Mouse (Mus musculus): Measurements from ENCODE around the gene Scn1b. TPM values are rescaled to one million over a fixed set of nuclear protein-coding genes. Genes with fewer than 3 reads are reported as not detected.

Gene Scn1b
- total RNA-seq, 2 experiments from 2014 or later: 1.2 TPM

DNA sequence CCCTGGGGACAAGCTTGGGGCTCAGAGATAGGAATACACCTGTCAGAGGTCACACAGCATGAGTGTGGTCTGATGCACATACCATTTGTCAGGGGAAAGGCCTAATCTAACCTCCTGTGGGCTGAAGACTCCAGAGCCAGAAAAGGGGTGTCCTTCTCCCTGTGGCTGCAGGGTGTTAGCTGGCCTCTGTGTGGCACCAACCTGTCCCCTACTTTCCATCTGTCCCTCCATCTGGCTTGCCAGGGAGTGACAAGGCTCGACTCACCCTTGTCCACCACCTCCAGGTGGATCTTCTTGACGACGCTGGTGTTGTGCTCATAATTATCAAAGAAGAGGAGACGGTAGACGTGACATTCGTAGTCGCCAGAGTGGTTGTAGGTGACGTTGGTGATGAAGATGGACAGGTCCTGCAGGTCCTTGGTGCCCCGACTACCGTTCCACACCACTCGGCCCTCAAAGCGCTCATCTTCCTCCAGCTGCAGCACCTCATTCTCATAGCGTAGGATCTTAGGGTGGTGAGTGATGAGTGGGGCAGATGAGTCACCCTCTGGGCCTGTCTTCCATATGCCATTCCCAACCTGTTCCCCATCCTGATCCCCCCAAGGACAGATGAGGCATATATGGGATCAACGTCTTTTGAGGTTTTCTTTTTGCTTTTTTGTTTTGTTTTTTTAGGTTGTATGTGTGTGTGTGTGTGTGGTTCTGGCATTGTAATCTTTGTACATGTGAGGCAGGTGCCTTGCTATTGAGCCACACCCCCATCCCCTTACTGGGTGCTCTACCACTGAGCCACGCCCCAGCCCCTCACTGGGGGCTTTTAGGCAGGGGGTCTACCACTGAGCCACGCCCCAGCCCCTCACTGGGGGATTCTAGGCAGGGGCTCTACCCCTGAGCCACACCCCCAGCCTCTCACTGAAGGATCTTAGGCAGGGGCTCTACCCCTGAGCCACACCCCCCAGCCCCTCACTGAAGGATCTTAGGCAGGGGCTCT lies 3.9 kb downstream of the Scn1b start:
- no peak for ATAC-seq (replicated peaks; ENCODE audit: low FRiP score, poor library complexity, severe bottlenecking)

DNA sequence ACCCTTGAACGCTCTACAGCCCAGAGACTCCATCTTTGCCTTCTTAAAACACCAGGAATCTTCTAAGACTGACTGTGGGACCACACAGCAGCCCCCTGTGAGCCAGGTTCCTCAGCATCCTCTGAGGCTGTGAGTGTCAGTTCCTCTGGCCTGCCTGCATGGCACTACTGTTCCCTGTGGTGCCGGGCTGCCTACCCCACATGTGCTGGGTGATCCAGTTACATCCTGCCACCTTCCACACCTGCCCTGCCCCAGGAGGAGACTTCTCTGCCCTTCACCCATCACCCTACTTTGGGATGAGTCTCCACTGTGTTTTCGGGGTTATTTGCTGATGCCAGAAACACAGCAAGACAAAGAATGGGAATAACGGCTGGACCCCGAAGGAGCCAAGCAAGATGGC lies 7.2 kb downstream of the Scn1b start:
- no peak for ATAC-seq (replicated peaks; ENCODE audit: low FRiP score, poor library complexity, severe bottlenecking)

- no peak for ATAC-seq (replicated peaks; ENCODE audit: low FRiP score, poor library complexity, severe bottlenecking)
Measured at GRCm38 (mm10) chr7:31118486-31118885, 8.3 kb downstream of the Scn1b start.

- ATAC-seq (replicated peaks; ENCODE audit: low FRiP score, poor library complexity, severe bottlenecking): no peak
Measured at GRCm38 (mm10) chr7:31117465-31117864, 9.3 kb downstream of the Scn1b start.

- ATAC-seq (replicated peaks; ENCODE audit: low FRiP score, poor library complexity, severe bottlenecking): no peak
Measured at GRCm38 (mm10) chr7:31116721-31117145, 10.1 kb downstream of the Scn1b start.

DNA sequence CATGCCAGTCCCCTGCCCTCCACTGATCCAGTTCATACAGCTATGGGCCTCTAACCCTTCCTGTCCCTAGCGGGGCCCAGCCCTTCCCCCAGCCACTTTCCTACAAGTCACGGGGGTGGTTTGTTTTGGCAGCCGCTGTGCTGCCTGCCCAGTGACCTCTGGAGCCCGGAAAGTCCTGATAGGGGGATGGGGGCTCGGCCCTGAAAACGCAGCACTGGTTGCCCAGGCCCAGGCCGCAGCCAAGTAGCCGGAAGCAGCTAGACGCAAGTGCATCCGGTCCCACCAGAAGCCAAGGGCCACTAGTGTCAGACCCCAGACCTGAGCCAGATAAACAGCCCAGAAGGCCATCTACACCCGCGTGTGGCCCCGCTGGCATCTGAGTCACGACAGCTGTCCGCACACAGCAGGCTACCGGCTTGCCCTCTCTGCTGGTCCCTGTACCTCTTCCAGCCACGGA lies 11.2 kb downstream of the Scn1b start:
- ATAC-seq (replicated peaks; ENCODE audit: low FRiP score, poor library complexity, severe bottlenecking): no peak

DNA sequence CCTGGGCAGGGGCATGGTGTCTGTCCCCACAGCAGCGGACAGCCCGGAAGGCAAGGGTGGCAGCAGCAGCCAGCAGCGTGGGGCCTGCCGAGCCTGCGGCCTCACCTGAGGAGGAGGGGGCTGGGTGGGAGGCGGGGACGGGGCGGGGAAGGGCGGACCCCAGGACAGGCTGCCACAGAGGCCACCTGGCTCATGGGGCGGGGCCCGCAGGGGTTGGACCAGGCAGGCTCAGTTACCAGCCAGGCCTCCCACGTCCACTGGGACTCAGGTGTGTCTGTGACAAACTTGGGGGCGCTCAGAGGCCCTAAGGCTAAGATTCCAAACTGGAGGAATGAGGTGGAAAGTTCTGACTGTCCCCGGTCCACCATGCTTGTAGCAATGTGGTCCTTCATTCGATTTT lies 11.6 kb downstream of the Scn1b start, which contains the start of gene Hpn:
Gene Hpn (minus strand): TSS at position 109 of the 400 bp plus-strand sequence.
- ATAC-seq (replicated peaks; ENCODE audit: low FRiP score, poor library complexity, severe bottlenecking): no peak

DNA sequence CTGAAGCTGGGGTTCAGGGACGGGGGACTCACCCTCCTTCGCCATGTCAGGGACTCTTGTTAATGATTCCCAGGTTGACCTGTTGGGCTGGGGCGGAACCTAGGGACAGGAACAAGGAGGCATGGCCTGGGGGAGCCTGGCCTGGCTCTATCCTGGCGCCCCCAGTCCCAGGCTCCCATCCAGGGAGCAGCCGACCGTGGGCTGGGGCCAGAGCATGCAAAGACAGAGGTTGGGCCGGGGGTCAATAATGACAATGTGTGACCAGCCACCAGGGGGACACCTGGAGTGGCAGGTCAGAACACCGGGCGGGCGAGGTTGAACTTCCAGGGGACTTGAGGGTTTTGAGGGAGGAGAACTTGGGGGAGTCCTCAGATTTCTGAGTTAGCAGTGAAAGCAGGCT lies 12.2 kb downstream of the Scn1b start:
- no peak for ATAC-seq (replicated peaks; ENCODE audit: low FRiP score, poor library complexity, severe bottlenecking)

DNA sequence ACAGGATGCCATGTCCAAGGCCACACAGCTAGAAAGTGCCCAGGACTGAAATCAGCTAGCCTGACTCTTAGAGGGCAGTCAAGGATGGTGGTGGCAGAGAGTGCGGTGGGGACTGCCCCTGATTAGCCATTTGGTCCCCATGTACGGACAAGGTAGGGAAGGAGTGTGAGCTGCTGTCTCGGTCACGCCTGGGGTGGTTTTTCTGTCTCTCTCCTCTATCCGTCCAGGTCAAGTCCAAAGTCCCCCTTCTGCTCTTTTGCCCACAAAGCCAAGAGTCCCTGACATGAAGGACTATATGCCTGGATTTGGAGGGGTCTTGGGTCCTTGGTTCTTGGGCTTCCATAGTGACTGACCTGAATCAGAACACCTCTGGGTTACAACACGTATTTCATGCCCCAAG lies 13.0 kb downstream of the Scn1b start:
- ATAC-seq (replicated peaks; ENCODE audit: low FRiP score, poor library complexity, severe bottlenecking): no peak

DNA sequence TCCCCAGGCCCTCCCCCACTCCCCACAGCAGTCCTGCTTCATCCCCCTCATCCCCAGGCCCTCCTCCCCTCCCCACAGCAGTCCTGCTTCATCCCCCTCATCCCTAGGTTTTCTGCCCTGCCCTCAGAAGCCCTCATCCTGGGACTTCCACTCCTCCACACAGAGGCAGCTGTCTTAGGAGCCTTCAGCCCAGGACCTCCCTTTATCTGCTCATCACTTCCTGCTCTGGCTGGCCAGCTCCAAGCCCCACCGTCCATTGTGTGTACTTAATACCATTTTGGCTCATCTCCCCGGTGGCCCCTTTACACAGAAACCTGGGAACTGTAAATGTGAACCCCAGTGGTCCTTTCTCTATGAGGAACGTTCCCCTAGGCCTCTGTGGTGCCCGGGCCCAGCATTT lies 14.8 kb downstream of the Scn1b start:
- ATAC-seq (replicated peaks; ENCODE audit: low FRiP score, poor library complexity, severe bottlenecking): no peak

DNA sequence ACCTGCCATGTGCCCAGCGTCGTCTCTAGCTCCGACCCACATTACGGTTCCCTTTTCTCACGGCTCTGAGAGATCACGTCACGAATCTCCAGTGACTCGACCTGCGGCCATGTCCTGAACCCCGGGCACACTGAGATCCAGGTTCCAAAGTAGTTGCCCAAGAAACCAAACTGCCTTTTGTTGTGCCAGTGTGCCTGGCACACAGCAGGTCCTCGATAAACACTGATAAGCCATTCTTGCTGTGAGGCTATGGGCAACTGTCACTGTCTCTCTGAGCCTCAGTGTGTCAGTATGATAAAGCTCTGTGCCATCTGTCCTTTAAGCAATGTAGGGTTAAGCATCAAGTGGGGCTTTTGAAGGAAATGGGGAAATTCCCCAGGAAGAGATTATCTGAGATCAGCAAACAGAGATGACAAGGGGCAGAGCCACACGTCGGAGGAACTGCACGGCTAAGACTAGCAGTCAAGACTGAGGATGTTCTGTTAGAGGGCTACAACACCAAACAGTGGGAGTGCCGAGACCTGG lies 15.9 kb downstream of the Scn1b start:
- ATAC-seq (replicated peaks; ENCODE audit: low FRiP score, poor library complexity, severe bottlenecking): no peak

- no peak; the same call in 1 of the 2 replicates for ATAC-seq (replicated peaks; ENCODE audit: low FRiP score, poor library complexity, severe bottlenecking)
Measured at GRCm38 (mm10) chr7:31109796-31110195, 17.0 kb downstream of the Scn1b start.

DNA sequence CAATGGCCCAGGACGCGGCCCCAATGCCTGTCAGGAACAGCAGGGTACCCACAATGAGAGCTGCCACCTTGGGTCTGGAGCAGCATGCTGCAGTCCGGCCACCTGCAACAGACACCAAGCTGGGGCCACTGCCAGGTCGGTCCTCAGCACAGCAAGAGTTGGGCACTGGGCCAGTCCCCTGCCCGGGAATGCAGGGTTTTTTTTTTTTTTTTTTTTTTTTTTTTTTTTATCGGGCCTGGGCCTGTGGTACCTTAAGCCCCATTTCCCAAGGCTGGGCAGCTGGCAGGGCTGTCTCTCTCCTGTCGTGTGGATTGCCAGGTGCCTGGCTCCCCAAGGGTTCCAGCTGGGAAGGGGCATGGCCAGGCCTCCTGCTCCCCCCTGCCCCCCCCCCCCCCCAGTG lies 17.7 kb downstream of the Scn1b start:
- no peak for ATAC-seq (replicated peaks; ENCODE audit: low FRiP score, poor library complexity, severe bottlenecking)

DNA sequence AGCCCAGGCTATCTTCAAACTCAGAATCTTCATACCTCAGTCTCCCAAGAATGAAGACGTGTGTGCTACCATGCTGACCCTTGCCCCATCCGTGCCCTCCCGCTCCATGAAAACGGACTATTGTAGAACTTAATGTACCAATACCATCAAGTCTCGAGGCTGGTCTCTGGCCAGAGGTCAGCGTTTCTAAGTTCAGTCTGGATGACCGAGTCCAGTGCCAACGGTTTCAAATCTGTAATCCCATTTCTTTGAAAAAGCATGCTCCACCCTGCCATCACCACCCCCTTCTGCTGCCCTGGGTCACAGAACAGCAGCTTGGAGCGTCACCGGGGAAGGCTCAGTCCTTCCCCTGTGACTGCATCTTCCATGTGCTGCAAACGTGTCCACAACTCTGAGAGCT lies 19.0 kb downstream of the Scn1b start:
- no peak for ATAC-seq (replicated peaks; ENCODE audit: low FRiP score, poor library complexity, severe bottlenecking)

DNA sequence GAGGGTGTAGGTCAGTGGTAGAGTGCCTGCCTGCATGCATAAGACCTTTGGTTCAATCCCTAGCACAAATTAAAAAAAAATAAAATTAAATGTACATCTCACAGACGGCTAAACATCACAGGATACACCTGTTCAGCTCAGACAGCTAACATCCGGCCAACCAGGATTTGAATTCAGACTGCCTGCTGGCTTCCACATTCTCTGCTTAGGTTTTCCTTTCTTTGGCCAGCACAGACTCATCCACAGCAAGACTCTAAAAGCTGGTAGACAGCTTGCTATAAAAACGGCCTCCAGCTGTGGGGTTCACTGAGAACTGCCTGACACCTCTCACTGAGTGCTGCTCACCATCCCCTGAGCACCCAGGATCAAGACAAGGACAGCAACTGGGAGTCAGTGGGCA lies 20.6 kb downstream of the Scn1b start:
- no peak for ATAC-seq (replicated peaks; ENCODE audit: low FRiP score, poor library complexity, severe bottlenecking)

GRCm38 (mm10) chr7:31105061-31105768 lies 21.6 kb downstream of the Scn1b start:
- ATAC-seq (replicated peaks; ENCODE audit: low FRiP score, poor library complexity, severe bottlenecking): no peak

DNA sequence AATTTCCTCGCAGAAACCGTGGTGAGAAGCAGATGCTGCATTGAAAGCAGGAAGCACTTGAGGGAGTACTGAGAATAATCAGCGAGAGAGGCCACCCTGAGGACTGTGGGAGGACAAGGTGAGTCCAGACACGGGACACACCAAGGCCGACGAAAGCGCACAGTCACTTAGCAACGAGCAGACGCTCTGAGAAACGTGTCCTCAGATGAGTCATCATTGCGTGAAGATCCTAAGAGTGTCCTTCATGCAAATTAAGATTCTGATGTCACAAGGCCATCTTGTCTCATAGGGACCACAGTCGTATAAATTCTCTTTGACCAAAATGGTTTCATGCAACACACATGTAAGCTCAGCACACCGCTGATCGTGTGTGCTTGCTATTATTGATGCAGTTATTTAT lies 26.0 kb downstream of the Scn1b start:
- no peak for ATAC-seq (replicated peaks; ENCODE audit: low FRiP score, poor library complexity, severe bottlenecking)

- ATAC-seq (replicated peaks; ENCODE audit: low FRiP score, poor library complexity, severe bottlenecking): no peak
Measured at GRCm38 (mm10) chr7:31099612-31099982, 27.2 kb downstream of the Scn1b start.

DNA sequence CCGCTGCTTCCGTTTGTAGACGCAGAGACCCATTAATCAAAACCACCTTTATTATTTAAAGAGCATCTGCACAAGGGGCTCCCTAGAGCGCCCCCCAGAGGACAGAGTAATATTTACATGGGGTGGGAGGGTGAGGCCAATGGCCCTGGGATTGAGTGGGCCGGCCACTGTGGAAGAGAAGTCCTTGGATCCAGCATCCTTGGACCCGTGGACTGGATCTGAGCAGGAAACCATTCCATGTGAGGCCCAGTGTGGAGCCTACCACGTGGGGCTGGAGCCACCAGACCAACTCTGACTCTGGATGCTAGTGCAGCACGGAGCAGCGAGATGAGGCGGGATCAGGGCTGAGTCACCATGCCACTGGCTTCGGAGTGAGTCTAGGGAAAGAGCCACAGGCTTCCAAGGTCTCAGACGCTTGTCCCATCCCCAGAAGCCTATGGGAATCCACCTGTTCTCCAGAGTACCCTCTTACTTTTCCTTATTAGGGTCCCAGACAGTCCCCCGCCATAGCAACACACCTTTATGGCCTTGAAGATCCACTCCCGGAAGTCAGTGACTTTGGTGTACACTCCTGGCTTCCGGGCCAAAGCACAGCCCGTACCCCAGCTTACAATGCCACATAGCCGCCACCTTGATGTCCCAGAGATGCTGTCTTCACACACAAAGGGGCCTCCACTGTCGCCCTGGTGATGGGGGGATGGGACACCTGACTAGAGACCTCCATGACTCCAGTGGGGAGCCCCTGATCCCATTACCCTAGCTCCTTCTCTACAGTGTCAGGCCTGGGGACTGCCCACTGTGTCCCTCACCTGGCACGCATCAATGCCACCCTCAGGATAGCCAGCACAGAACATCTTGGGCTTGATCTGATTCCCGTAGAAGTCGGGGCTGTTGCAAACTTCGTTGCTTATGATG lies 27.8 kb downstream of the Scn1b start:
- no peak for ATAC-seq (replicated peaks; ENCODE audit: low FRiP score, poor library complexity, severe bottlenecking)

Data from erythroblast, adult 5-6 weeks (primary cell).